Mouse (Mus musculus): Measurements from ENCODE around the gene Gm45021.
A peak's percentile ranks its signal among the peaks of the same experiment; 100 is the strongest.

The Gm45021 gene

GRCm38 (mm10) chr6:48572572-48573061 is 16.8 kb upstream of the Gm45021 start, which contains the start of gene Rarres2:
Gene Rarres2 (minus strand): TSS chr6:48572789.
- no peak for DNase-seq (ENCODE audit: low read depth, low spot score)

GRCm38 (mm10) chr6:48573280-48573679 is 16.1 kb upstream of the Gm45021 start:
- DNase-seq (ENCODE audit: low read depth, low spot score) = no peak

- DNase-seq (ENCODE audit: low read depth, low spot score) = no peak
Observed at GRCm38 (mm10) chr6:48573981-48574380, 15.4 kb upstream of the Gm45021 start.

GRCm38 (mm10) chr6:48578736-48579135 is 10.7 kb upstream of the Gm45021 start:
- no peak for DNase-seq (ENCODE audit: low read depth, low spot score)

- peak; percentile 51 for DNase-seq (ENCODE audit: low read depth, low spot score)
Observed at GRCm38 (mm10) chr6:48579215-48579648, 10.2 kb upstream of the Gm45021 start.

- no peak for DNase-seq (ENCODE audit: low read depth, low spot score)
Observed at GRCm38 (mm10) chr6:48581257-48581656, 8.2 kb upstream of the Gm45021 start.

GRCm38 (mm10) chr6:48582037-48582436 is 7.4 kb upstream of the Gm45021 start:
- peak; percentile 83 for DNase-seq (ENCODE audit: low read depth, low spot score)

GRCm38 (mm10) chr6:48591221-48591845 is 1.9 kb downstream of the Gm45021 start:
- DNase-seq (ENCODE audit: low read depth, low spot score) = no peak

GRCm38 (mm10) chr6:48591871-48592270 is 2.5 kb downstream of the Gm45021 start:
- DNase-seq (ENCODE audit: low read depth, low spot score) = no peak

- peak; percentile 96 for DNase-seq (ENCODE audit: low read depth, low spot score)
Observed at GRCm38 (mm10) chr6:48593158-48594042, 4.0 kb downstream of the Gm45021 start, which contains the start of the genes Repin1 and Gm44965. Gene Repin1 (plus strand): TSS chr6:48593883. Gene Gm44965 (plus strand): TSS chr6:48593941.

- peak; percentile 88 for DNase-seq (ENCODE audit: low read depth, low spot score)
Observed at GRCm38 (mm10) chr6:48594043-48594738, 4.8 kb downstream of the Gm45021 start.

- DNase-seq (ENCODE audit: low read depth, low spot score) = peak; percentile 59
Observed at GRCm38 (mm10) chr6:48595278-48595677, 5.9 kb downstream of the Gm45021 start.

- no peak for DNase-seq (ENCODE audit: low read depth, low spot score)
Observed at GRCm38 (mm10) chr6:48596545-48597232, 7.3 kb downstream of the Gm45021 start.

GRCm38 (mm10) chr6:48597233-48597625 is 7.8 kb downstream of the Gm45021 start:
- DNase-seq (ENCODE audit: low read depth, low spot score) = no peak

- no peak for DNase-seq (ENCODE audit: low read depth, low spot score)
Observed at GRCm38 (mm10) chr6:48600594-48600993, 11.2 kb downstream of the Gm45021 start.

GRCm38 (mm10) chr6:48601271-48602079 is 12.1 kb downstream of the Gm45021 start, which contains the start of gene Zfp775:
Gene Zfp775 (plus strand): TSS chr6:48602063.
- DNase-seq (ENCODE audit: low read depth, low spot score) = peak; percentile 98

- peak; percentile 86 for DNase-seq (ENCODE audit: low read depth, low spot score)
Observed at GRCm38 (mm10) chr6:48602080-48602741, 12.8 kb downstream of the Gm45021 start.

GRCm38 (mm10) chr6:48608124-48608523 is 18.7 kb downstream of the Gm45021 start:
- no peak for DNase-seq (ENCODE audit: low read depth, low spot score)

GRCm38 (mm10) chr6:48609512-48609911 is 20.1 kb downstream of the Gm45021 start:
- DNase-seq (ENCODE audit: low read depth, low spot score) = peak; percentile 58

- DNase-seq (ENCODE audit: low read depth, low spot score) = no peak
Observed at GRCm38 (mm10) chr6:48610657-48611056, 21.2 kb downstream of the Gm45021 start.
